Mouse (Mus musculus): Measurements from ENCODE around the gene Ccl24.

GRCm38 (mm10) chr5:135522111-135522722 is 50.6 kb downstream of the Ccl24 start:
- no peak for TF ChIP-seq CTCF (IDR thresholded peaks at IDR 0.05; ENCODE audit: control insufficient read depth, insufficient read depth, low read length)
- no peak for TF ChIP-seq POLR2A (IDR thresholded peaks at IDR 0.05; ENCODE audit: borderline replicate concordance, control insufficient read depth, low read depth, low read length)

All from bone marrow, adult 2 months (tissue).